27 mouse cellular contexts compared by ENCODE assay signal in the genomic region with DNA sequence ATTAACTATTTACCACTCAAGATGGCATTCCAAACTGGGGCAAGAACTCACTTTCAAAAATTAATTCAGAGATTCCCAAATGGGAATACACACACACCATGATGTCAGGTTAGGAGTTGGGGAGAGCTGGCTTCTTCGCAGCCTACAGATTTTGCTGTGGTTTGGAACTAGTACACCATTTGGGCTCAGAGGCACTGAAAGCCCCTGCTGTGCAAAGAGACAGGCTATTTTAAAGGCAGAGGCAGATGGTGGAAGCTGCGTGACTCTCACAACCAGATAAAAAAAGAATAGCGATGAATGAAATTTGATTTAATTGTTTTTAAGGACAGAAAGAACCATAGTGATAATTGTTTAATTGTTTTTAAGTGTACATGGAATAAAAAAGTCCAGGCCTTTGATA.
DNase-seq lines count a peak whose midpoint lies in the region; ATAC-seq lines count a peak whose summit lies in the region.
"Had no signal": no experiment of that assay in that cellular context is flagged by ENCODE, and none has a peak within 500 bp of the region (broad histone marks: within the 10 kb centered on the region; RNA-seq: fewer than 3 reads in every experiment).

No protein-coding gene starts in this region.

- no peaks in the 10 kb centered on the region for H3K27me3 ChIP-seq in intestine, embryonic 15.5 days (replicated peaks)
- H3K27me3 ChIP-seq: embryonic facial prominence, embryonic 12.5 days; forebrain, embryonic 15.5 days; heart, embryonic 13.5 days; limb, embryonic 15.5 days; liver, embryonic 13.5 days; midbrain, embryonic 15.5 days had no signal

- intact Hi-C loops in left cerebral cortex, postnatal 14 days (cut with DNase I): no loop called here
- intact Hi-C loops in left cerebral cortex, postnatal 4 days (cut with DNase I): no loop called here

- no peaks in the 10 kb centered on the region for H3K4me1 ChIP-seq in intestine, embryonic 15.5 days (replicated peaks)
- H3K4me1 ChIP-seq: embryonic facial prominence, embryonic 12.5 days; forebrain, embryonic 15.5 days; heart, embryonic 13.5 days; limb, embryonic 10.5 days; limb, embryonic 15.5 days; liver, embryonic 13.5 days; midbrain, embryonic 10.5 days had no signal

- H3K27ac ChIP-seq in intestine, embryonic 15.5 days: no peak overlapping the region
- H3K27ac ChIP-seq: embryonic facial prominence, embryonic 12.5 days; forebrain, embryonic 15.5 days; heart, embryonic 13.5 days; limb, embryonic 10.5 days; limb, embryonic 15.5 days; liver, embryonic 13.5 days; macrophage; midbrain, embryonic 10.5 days; midbrain, embryonic 15.5 days had no signal

- H3K4me2 ChIP-seq in intestine, embryonic 15.5 days (replicated peaks): no peak overlapping the region
- H3K4me2 ChIP-seq: embryonic facial prominence, embryonic 12.5 days; forebrain, embryonic 15.5 days; heart, embryonic 13.5 days; limb, embryonic 15.5 days; liver, embryonic 13.5 days; midbrain, embryonic 15.5 days had no signal

- ATAC-seq in intestine, embryonic 15.5 days: no peak
- ATAC-seq: CD4-positive, CD25-positive, alpha-beta regulatory T cell, adult 4 months; forebrain, embryonic 15.5 days; hindbrain, embryonic 16.5 days; lung, postnatal 0 days; midbrain, embryonic 15.5 days had no signal

- no peak overlapping the region for H3K9ac ChIP-seq in intestine, embryonic 15.5 days
- H3K9ac ChIP-seq: embryonic facial prominence, embryonic 12.5 days; forebrain, embryonic 15.5 days; heart, embryonic 13.5 days; limb, embryonic 15.5 days; liver, embryonic 13.5 days; midbrain, embryonic 15.5 days had no signal

- H3K36me3 ChIP-seq in intestine, embryonic 15.5 days: no peaks in the 10 kb centered on the region
- H3K36me3 ChIP-seq: embryonic facial prominence, embryonic 12.5 days; forebrain, embryonic 15.5 days; heart, embryonic 13.5 days; limb, embryonic 10.5 days; limb, embryonic 15.5 days; liver, embryonic 13.5 days; midbrain, embryonic 10.5 days; midbrain, embryonic 15.5 days had no signal

- no peak overlapping the region for H3K4me3 ChIP-seq in intestine, embryonic 15.5 days (replicated peaks)
- H3K4me3 ChIP-seq: embryonic facial prominence, embryonic 12.5 days; forebrain, embryonic 15.5 days; heart, embryonic 13.5 days; limb, embryonic 10.5 days; limb, embryonic 15.5 days; liver, embryonic 13.5 days; midbrain, embryonic 10.5 days; midbrain, embryonic 15.5 days had no signal

- 89% methylated on average over 3 of the region's 3 CpGs for WGBS in intestine, embryonic 15.5 days

- DNase-seq in left cerebral cortex, postnatal 14 days (ENCODE audit: low spot score in 2 of 2): peak; percentile 12 to 29
- DNase-seq in left cerebral cortex, postnatal 4 days: no peak
- peak; percentile 28 to 30 for DNase-seq in cerebellum, adult 18-20 months
- peak; percentile 61 to 66 for DNase-seq in cerebellum, postnatal 10 days
- no peak for DNase-seq in lung, postnatal 4 days
- DNase-seq in adrenal gland, adult 8-10 months: no peak
- DNase-seq: adrenal gland, postnatal 36 days; embryo, embryonic 11 days; gastrocnemius, postnatal 10 days; heart, postnatal 10 days; kidney, adult 2 months; kidney, postnatal 36 days; liver, embryonic 13.5 days; lung, adult 18-20 months; right cerebral cortex, postnatal 4 days had no signal

- no peaks in the 10 kb centered on the region for H3K9me3 ChIP-seq in intestine, embryonic 15.5 days
- H3K9me3 ChIP-seq: embryonic facial prominence, embryonic 12.5 days; forebrain, embryonic 15.5 days; heart, embryonic 13.5 days; limb, embryonic 10.5 days; limb, embryonic 15.5 days; liver, embryonic 13.5 days; midbrain, embryonic 10.5 days; midbrain, embryonic 15.5 days had no signal

Comparison
In these comparisons a context has a peak if more than half of its experiments do, and no peak if none do; other contexts are left out.
1. DNase-seq: peak in left cerebral cortex, postnatal 14 days (2 of 2), cerebellum, adult 18-20 months (2 of 2) and cerebellum, postnatal 10 days (2 of 2); none in left cerebral cortex, postnatal 4 days (single experiment), lung, postnatal 4 days (0 of 2) and adrenal gland, adult 8-10 months (single experiment).